Mouse (Mus musculus) intestine, postnatal 0 days (tissue): ENCODE measurements at regions not wholly inside any gene's neighbourhood (a gene's known extent, or its start where the extent isn't known, plus 50 kb on each side); places are given as distances from the start of the nearest gene placed in this dataset.

Experiments used
- ATAC-seq: fragments of 200-750 bp; cut with Nextera tagmentation; 2 replicates; pipeline ENCODE4 v1.8.0; 2017; ENCODE audit warnings: mild to moderate bottlenecking, moderate TSS enrichment, moderate library complexity
- H3K27ac ChIP-seq: fragments of 300-500 bp; sonication (generic); 2 replicates; pipeline ENCODE4 v1.5.1; 2014; ENCODE audit warnings: mild to moderate bottlenecking, low read depth, low read length, moderate library complexity
- H3K27me3 ChIP-seq: fragments of 300-500 bp; sonication (generic); replicated peaks from 2 replicates; pipeline ENCODE4 v1.6.1; 2014; ENCODE audit warnings: low read length, mixed read lengths; ENCODE audit not compliant: control insufficient read depth, insufficient read depth
- H3K36me3 ChIP-seq: fragments of 300-500 bp; sonication (generic); 2 replicates; pipeline ENCODE4 v1.6.1; 2014; ENCODE audit warnings: mild to moderate bottlenecking, moderate library complexity; ENCODE audit not compliant: control insufficient read depth, insufficient read depth
- H3K4me1 ChIP-seq: fragments of 300-500 bp; sonication (generic); replicated peaks from 2 replicates; pipeline ENCODE4 v1.6.1; 2014; ENCODE audit warnings: antibody characterized with exemption, low read length, mixed read lengths; ENCODE audit not compliant: control insufficient read depth, insufficient read depth
- H3K4me2 ChIP-seq: fragments of 300-500 bp; sonication (generic); replicated peaks from 2 replicates; pipeline ENCODE4 v1.6.1; 2014; ENCODE audit warnings: low read depth, mild to moderate bottlenecking, moderate library complexity
- H3K4me3 ChIP-seq: fragments of 300-500 bp; sonication (generic); 2 replicates; pipeline ENCODE4 v1.5.1; 2014; ENCODE audit warnings: low read depth, low read length
- H3K9ac ChIP-seq: fragments of 300-500 bp; sonication (generic); 2 replicates; pipeline ENCODE4 v1.6.1; 2014; ENCODE audit warnings: mild to moderate bottlenecking, low read depth, low read length
- H3K9me3 ChIP-seq: fragments of 300-500 bp; sonication (generic); 2 replicates; pipeline ENCODE4 v1.6.1; 2016; ENCODE audit warnings: mixed run types; ENCODE audit not compliant: control insufficient read depth
- CTCF ChIP-seq: sonication (generic); IDR thresholded peaks from 2 replicates; pipeline ENCODE4 v1.5.1; 2016; ENCODE audit warnings: low read depth, mild to moderate bottlenecking, control low read depth, antibody characterized with exemption, moderate library complexity
- WGBS: fragments of 180-500 bp; shearing (Covaris S2); extraction: QIAGEN DNeasy Blood & Tissue Kit; methylation state at CpG from one replicate; pipeline ENCODE4 v1.1.7; 2014; 5-methylcytosine and 5-hydroxymethylcytosine counted together

- Histone ChIP-seq H3K9ac (no peak overlapping the region), H3K27ac (no peak overlapping the region), H3K4me1 (no peaks in the 10 kb centered on the region), H3K27me3 (no peaks in the 10 kb centered on the region; the same call in 1 of the 2 replicates), H3K4me3 (no peak overlapping the region), H3K9me3 (no peaks in the 10 kb centered on the region), H3K36me3 (no peaks in the 10 kb centered on the region), H3K4me2 (no peak overlapping the region)
- no peak for TF ChIP-seq CTCF
- 66% methylated on average over 7 of the region's 7 CpGs for WGBS
- ATAC-seq, result no peak
Observed at GRCm38 (mm10) chr13:46364202-46364912, 53.9 kb upstream of the Rbm24 start.

DNA sequence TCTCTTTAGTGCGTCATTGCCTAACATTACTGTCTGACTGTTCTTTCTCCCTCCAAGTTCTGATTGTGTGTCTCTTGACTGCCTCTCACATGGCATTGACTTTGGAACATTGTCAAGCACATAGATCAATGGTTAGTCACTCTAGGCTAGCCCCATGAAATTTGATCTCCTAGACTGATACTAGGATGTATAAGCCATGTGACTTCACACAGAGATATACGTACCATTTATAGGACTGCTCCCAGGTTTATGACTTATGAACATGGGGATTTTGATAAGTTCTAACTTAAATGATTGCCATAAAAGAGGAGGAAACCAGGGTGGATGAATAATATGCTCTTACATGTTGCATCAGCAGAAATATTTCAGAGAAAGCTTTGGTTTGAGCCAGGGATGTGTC, 52.9 kb upstream of the Rbm24 start:
- no peak overlapping the region for H3K9ac ChIP-seq
- no peak overlapping the region for H3K4me3 ChIP-seq
- H3K4me2 ChIP-seq, result no peak overlapping the region
- H3K9me3 ChIP-seq, result no peaks in the 10 kb centered on the region
- no peaks in the 10 kb centered on the region for H3K4me1 ChIP-seq
- 60% methylated on average over 2 of the region's 2 CpGs for WGBS
- no peak overlapping the region for H3K27ac ChIP-seq
- no peaks in the 10 kb centered on the region for H3K36me3 ChIP-seq
- H3K27me3 ChIP-seq, result no peaks in the 10 kb centered on the region; the same call in 1 of the 2 replicates
- no peak for TF ChIP-seq CTCF
- ATAC-seq, result peak; percentile 56
